Mouse (Mus musculus): Measurements from ENCODE around the gene Gm37419.

DNA sequence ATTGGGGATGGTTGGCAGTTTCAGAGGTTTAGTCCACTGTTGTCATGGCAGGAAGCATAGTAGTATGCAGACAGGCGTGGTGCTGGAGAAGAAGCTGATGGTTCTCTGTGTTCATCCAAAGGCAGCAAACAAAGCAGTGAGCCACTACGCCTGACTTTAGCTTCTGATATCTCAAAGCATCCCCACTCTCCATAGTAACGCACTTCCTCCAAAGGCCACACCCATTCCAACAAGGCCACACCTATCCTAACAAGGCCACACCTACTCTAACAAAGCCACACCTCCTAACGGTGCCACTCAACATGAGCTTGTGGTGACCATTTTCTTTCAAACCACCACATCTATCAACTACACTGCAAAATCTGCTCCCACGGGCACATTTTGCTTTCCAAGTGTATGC, 45.0 kb downstream of the Gm37419 start:
- TF ChIP-seq POLR2A (IDR thresholded peaks at IDR 0.05; ENCODE audit: low read depth, low read length) (no peak), CTCF (conservative IDR thresholded peaks at IDR 0.05; ENCODE audit: insufficient read depth, insufficient read length, low read depth, low read length) (no peak)
